Mouse (Mus musculus): ENCODE measurements around the gene Ppp4r3a.

DNA sequence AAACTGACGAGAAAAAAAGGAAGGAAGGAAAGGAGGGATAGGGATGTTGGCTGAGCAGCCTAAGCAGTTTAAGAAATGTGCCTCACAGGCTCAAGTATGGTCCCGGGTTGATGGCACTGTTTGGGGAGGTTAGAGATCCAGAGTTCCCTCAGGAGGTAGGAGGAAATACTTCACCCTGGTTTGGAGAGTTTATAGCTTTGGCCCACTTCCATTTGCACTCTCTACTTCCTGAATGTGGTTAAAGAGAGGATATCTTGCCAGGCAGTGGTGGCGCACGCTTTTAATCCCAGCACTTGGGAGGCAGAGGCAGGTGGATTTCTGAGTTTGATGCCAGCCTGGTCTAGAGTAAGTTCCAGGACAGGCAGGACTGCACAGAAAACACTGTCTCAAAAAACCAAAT lies 74.3 kb downstream of the Ppp4r3a start:
- no peak for TF ChIP-seq POLR2A (IDR thresholded peaks at IDR 0.05; ENCODE audit: low read depth, low read length)
- no peak for TF ChIP-seq CTCF (conservative IDR thresholded peaks at IDR 0.05 in 1 of 2, IDR thresholded peaks at IDR 0.05 in 1 of 2; ENCODE audit: low read depth in 2 of 2, low read length in 2 of 2)
